Mouse (Mus musculus): ENCODE measurements at regions not wholly inside any gene's neighbourhood (a gene's known extent, or its start where the extent isn't known, plus 50 kb on each side); places are given as distances from the start of the nearest gene placed in this dataset.

GRCm38 (mm10) chr10:117553211-117554186, 75.8 kb upstream of the Cpm start:
- WGBS: 86% methylated on average over 15 of the region's 15 CpGs
- no peaks in the 10 kb centered on the region for H3K4me1 ChIP-seq (ENCODE audit: control insufficient read depth, insufficient read depth, low read length)
- no peak for DNase-seq
- H3K4me3 ChIP-seq (ENCODE audit: insufficient read depth, low read depth, low read length): no peak overlapping the region
- TF ChIP-seq CTCF (conservative IDR thresholded peaks at IDR 0.05; ENCODE audit: insufficient read depth, insufficient read length, low read depth, low read length): no peak
- no peak for TF ChIP-seq POLR2A (IDR thresholded peaks at IDR 0.05; ENCODE audit: low read depth, low read length)
- no peaks in the 10 kb centered on the region for H3K36me3 ChIP-seq (ENCODE audit: control insufficient read depth, insufficient read depth, low read length)
- no peak overlapping the region for H3K27ac ChIP-seq (ENCODE audit: insufficient read depth, low read depth, low read length)
- H3K27me3 ChIP-seq (replicated peaks; ENCODE audit: control insufficient read depth, insufficient read depth, low read length): no peaks in the 10 kb centered on the region; the same call in 1 of the 2 replicates

GRCm38 (mm10) chr10:117552049-117552652, 77.1 kb upstream of the Cpm start:
- TF ChIP-seq POLR2A (IDR thresholded peaks at IDR 0.05; ENCODE audit: low read depth, low read length): no peak
- no peak for TF ChIP-seq CTCF (conservative IDR thresholded peaks at IDR 0.05; ENCODE audit: insufficient read depth, insufficient read length, low read depth, low read length)
- no peak for DNase-seq
- H3K27ac ChIP-seq (ENCODE audit: insufficient read depth, low read depth, low read length): no peak overlapping the region
- H3K27me3 ChIP-seq (replicated peaks; ENCODE audit: control insufficient read depth, insufficient read depth, low read length): no peaks in the 10 kb centered on the region; the same call in 1 of the 2 replicates
- no peak overlapping the region for H3K4me3 ChIP-seq (ENCODE audit: insufficient read depth, low read depth, low read length)
- no peaks in the 10 kb centered on the region for H3K4me1 ChIP-seq (ENCODE audit: control insufficient read depth, insufficient read depth, low read length)
- no peaks in the 10 kb centered on the region for H3K36me3 ChIP-seq (ENCODE audit: control insufficient read depth, insufficient read depth, low read length)
- WGBS: 84% methylated on average over 9 of the region's 9 CpGs

GRCm38 (mm10) chr10:117551234-117552048, 77.9 kb upstream of the Cpm start:
- WGBS: 69% methylated on average over 13 of the region's 13 CpGs
- no peak for DNase-seq
- Histone ChIP-seq H3K36me3 (ENCODE audit: control insufficient read depth, insufficient read depth, low read length) (no peaks in the 10 kb centered on the region), H3K27me3 (replicated peaks; ENCODE audit: control insufficient read depth, insufficient read depth, low read length) (no peaks in the 10 kb centered on the region), H3K4me1 (ENCODE audit: control insufficient read depth, insufficient read depth, low read length) (no peaks in the 10 kb centered on the region), H3K4me3 (ENCODE audit: insufficient read depth, low read depth, low read length) (no peak overlapping the region), H3K27ac (ENCODE audit: insufficient read depth, low read depth, low read length) (no peak overlapping the region)
- TF ChIP-seq CTCF (conservative IDR thresholded peaks at IDR 0.05; ENCODE audit: insufficient read depth, insufficient read length, low read depth, low read length): no peak
- TF ChIP-seq POLR2A (IDR thresholded peaks at IDR 0.05; ENCODE audit: low read depth, low read length): no peak

GRCm38 (mm10) chr10:117549854-117550605, 79.3 kb upstream of the Cpm start:
- TF ChIP-seq POLR2A (IDR thresholded peaks at IDR 0.05; ENCODE audit: low read depth, low read length) (no peak), CTCF (conservative IDR thresholded peaks at IDR 0.05; ENCODE audit: insufficient read depth, insufficient read length, low read depth, low read length) (no peak)

GRCm38 (mm10) chr10:117549506-117549830, 79.8 kb upstream of the Cpm start:
- 90% methylated on average over 4 of the region's 4 CpGs for WGBS
- no peak for TF ChIP-seq CTCF (conservative IDR thresholded peaks at IDR 0.05; ENCODE audit: insufficient read depth, insufficient read length, low read depth, low read length)
- no peak for TF ChIP-seq POLR2A (IDR thresholded peaks at IDR 0.05; ENCODE audit: low read depth, low read length)
- H3K36me3 ChIP-seq (ENCODE audit: control insufficient read depth, insufficient read depth, low read length): no peaks in the 10 kb centered on the region
- DNase-seq: no peak
- no peaks in the 10 kb centered on the region for H3K27me3 ChIP-seq (replicated peaks; ENCODE audit: control insufficient read depth, insufficient read depth, low read length)
- H3K4me1 ChIP-seq (ENCODE audit: control insufficient read depth, insufficient read depth, low read length): no peaks in the 10 kb centered on the region
- no peak overlapping the region for H3K27ac ChIP-seq (ENCODE audit: insufficient read depth, low read depth, low read length)
- H3K4me3 ChIP-seq (ENCODE audit: insufficient read depth, low read depth, low read length): no peak overlapping the region

More at GRCm38 (mm10) chr10:117549854-117550605, 79.3 kb upstream of the Cpm start:
- Histone ChIP-seq H3K27me3 (replicated peaks; ENCODE audit: control insufficient read depth, insufficient read depth, low read length) (no peaks in the 10 kb centered on the region), H3K4me1 (ENCODE audit: control insufficient read depth, insufficient read depth, low read length) (no peaks in the 10 kb centered on the region), H3K36me3 (ENCODE audit: control insufficient read depth, insufficient read depth, low read length) (no peaks in the 10 kb centered on the region), H3K27ac (ENCODE audit: insufficient read depth, low read depth, low read length) (no peak overlapping the region), H3K4me3 (ENCODE audit: insufficient read depth, low read depth, low read length) (no peak overlapping the region)
- DNase-seq: no peak
- 93% methylated on average over 16 of the region's 16 CpGs for WGBS

GRCm38 (mm10) chr10:117548775-117549505, 80.4 kb upstream of the Cpm start:
- H3K27me3 ChIP-seq (replicated peaks; ENCODE audit: control insufficient read depth, insufficient read depth, low read length): no peaks in the 10 kb centered on the region
- no peaks in the 10 kb centered on the region for H3K36me3 ChIP-seq (ENCODE audit: control insufficient read depth, insufficient read depth, low read length)
- WGBS: 90% methylated on average over 23 of the region's 23 CpGs
- H3K27ac ChIP-seq (ENCODE audit: insufficient read depth, low read depth, low read length): no peak overlapping the region
- DNase-seq: no peak
- no peak overlapping the region for H3K4me3 ChIP-seq (ENCODE audit: insufficient read depth, low read depth, low read length)
- no peaks in the 10 kb centered on the region for H3K4me1 ChIP-seq (ENCODE audit: control insufficient read depth, insufficient read depth, low read length)
- TF ChIP-seq CTCF (conservative IDR thresholded peaks at IDR 0.05; ENCODE audit: insufficient read depth, insufficient read length, low read depth, low read length): no peak
- no peak for TF ChIP-seq POLR2A (IDR thresholded peaks at IDR 0.05; ENCODE audit: low read depth, low read length)

All from kidney, adult 2 months (tissue).